Mouse (Mus musculus): Measurements from ENCODE around the gene Nfam1.

DNA sequence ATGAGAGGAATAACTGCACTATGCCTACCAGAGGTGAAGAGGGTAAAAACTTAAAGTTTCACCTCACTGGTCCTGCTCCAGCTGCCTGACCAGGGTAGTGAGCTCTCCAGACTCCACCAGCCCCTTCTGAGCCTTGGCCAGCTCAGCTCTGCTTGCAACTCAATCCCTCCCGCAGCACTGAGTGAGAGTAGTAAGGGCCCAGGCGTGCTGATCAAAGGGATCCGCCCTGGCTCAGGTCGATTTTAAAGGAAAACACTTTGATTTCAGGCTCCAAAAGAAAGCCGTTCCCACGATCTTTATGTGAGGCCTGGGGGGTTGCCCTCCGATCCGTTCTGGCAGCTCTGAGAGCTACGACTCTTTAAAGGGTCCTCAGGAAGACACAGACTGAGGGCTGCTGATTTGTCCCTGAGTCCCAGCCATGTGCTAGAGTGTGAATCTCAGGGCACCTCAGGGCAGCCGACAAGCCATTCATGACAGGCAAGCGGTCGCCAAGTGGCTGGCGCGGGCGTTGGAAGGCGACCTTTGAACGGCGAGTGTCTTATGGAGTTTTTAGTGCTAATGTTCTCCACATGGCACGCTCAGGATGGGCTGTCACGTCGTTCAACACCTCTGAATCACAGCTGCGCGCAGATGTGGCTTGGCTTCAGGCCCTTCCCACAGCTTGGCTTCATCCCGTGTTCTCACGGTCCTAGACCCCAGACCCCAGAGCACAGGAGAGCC, 7.9 kb downstream of the Nfam1 start:
- TF ChIP-seq CTCF (IDR thresholded peaks at IDR 0.05; ENCODE audit: extremely low read depth, insufficient read depth, insufficient read length, insufficient replicate concordance) (no peak), POLR2A (IDR thresholded peaks at IDR 0.05; ENCODE audit: low read depth, low read length) (no peak)
